ENCODE assay signal across 36 mouse cellular contexts in the genomic region with DNA sequence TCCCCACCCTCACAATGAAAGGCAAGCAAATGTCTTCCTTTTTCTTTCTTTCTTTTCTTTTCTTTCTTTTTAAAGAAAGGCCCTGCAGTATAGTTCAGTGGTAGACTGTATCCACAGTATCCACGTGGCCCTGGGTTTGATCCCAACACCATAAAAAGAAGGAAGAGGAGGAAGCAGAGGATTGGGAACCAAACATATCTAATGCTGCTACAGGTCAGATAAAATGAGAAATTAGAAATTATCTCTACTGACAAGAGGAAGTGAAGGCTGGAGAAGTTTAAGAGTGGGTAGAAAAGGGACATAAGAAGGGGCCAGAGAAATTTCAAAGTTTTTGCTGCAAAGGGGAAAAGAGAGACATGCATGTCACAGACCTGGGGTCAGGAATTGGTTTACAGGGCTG. TPM values are rescaled to one million over a fixed set of nuclear protein-coding genes. Genes with fewer than 3 reads are reported as not detected.
"Had no signal": no experiment of that assay in that cellular context is flagged by ENCODE, and none has a peak within 500 bp of the region (broad histone marks: within the 10 kb centered on the region; RNA-seq: fewer than 3 reads in every experiment).

No protein-coding gene starts in this region.

- H3K9me3 ChIP-seq: heart, embryonic 12.5 days; heart, embryonic 13.5 days; heart, embryonic 15.5 days; hindbrain, embryonic 10.5 days; hindbrain, embryonic 12.5 days; hindbrain, embryonic 13.5 days; hindbrain, embryonic 15.5 days; intestine, embryonic 15.5 days; kidney, embryonic 15.5 days had no signal

- H3K9ac ChIP-seq: heart, embryonic 12.5 days; heart, embryonic 13.5 days; heart, embryonic 15.5 days; hindbrain, embryonic 12.5 days; hindbrain, embryonic 13.5 days; hindbrain, embryonic 14.5 days; hindbrain, embryonic 15.5 days; intestine, embryonic 15.5 days; kidney, embryonic 15.5 days had no signal

- H3K27ac ChIP-seq: heart, embryonic 13.5 days; heart, embryonic 15.5 days; hindbrain, embryonic 10.5 days; hindbrain, embryonic 12.5 days; hindbrain, embryonic 13.5 days; hindbrain, embryonic 14.5 days; hindbrain, embryonic 15.5 days; hindbrain, postnatal 0 days; intestine, embryonic 15.5 days; kidney, embryonic 15.5 days; kidney, postnatal 0 days; layer of hippocampus, adult 2 months; left cerebral cortex, adult 2 months had no signal

- H3K36me3 ChIP-seq: heart, embryonic 12.5 days; heart, embryonic 13.5 days; heart, embryonic 15.5 days; hindbrain, embryonic 10.5 days; hindbrain, embryonic 12.5 days; hindbrain, embryonic 13.5 days; hindbrain, embryonic 15.5 days; intestine, embryonic 15.5 days; kidney, embryonic 15.5 days had no signal

- DNase-seq: heart, postnatal 10 days; heart, postnatal 14 days; heart, postnatal 36 days; heart, postnatal 4 days; kidney, adult 11 months; kidney, adult 18-20 months; kidney, adult 2 months; kidney, adult 8-10 months; kidney, adult 9 months; kidney, postnatal 10 days; kidney, postnatal 14 days; kidney, postnatal 25 days; kidney, postnatal 36 days; kidney, postnatal 4 days; layer of hippocampus, adult 9-11 months; layer of hippocampus, postnatal 36 days had no signal

- H3K4me3 ChIP-seq: heart, embryonic 12.5 days; heart, embryonic 13.5 days; heart, embryonic 15.5 days; hindbrain, embryonic 10.5 days; hindbrain, embryonic 12.5 days; hindbrain, embryonic 13.5 days; hindbrain, embryonic 15.5 days; intestine, embryonic 15.5 days; kidney, embryonic 15.5 days; layer of hippocampus, adult 2 months; left cerebral cortex, adult 2 months had no signal

RNA-seq across cellular contexts. Expression of a gene that starts 4.2 kb away (rescaled TPM):
- total RNA-seq: heart, postnatal 10 days; heart, postnatal 25 days; heart, postnatal 4 days had no signal
- polyA plus RNA-seq: heart, embryonic 13.5 days; heart, embryonic 15.5 days; heart, postnatal 0 days; intestine, embryonic 16.5 days; intestine, postnatal 0 days; kidney, embryonic 16.5 days; kidney, postnatal 0 days; large intestine, adult 2 months had no signal
